Mouse (Mus musculus): ENCODE measurements at regions not wholly inside any gene's neighbourhood (a gene's known extent, or its start where the extent isn't known, plus 50 kb on each side); places are given as distances from the start of the nearest gene placed in this dataset.
A peak's percentile ranks its signal among the peaks of the same experiment; 100 is the strongest.
"Not testable (repeated sequence)": the region's sequence is repeated elsewhere in the genome, so short reads cannot be mapped to it uniquely, and the experiment has no call there.

DNA sequence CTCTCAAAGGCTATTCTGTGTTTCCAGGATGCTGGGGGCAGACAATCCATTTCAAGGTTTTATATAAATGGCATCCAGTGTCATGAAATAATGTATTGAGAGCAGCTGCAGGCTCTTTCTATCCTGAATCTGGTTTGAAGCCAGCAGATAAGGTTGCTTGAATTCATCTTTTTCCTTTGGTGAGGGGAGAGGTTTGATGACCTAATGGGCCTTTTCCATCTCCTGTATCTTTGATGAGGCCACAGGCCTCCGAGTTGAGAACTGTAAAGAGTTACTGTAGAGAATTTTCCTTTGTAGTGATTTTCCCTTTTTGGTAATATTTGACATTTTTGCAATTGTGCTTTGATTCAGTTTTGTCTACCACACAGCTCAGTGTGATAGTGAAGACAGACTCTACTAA lies 458.8 kb upstream of the 1700008P02Rik start:
- no peak for DNase-seq
- intact Hi-C loops (cut with DNase I), result no loop called here

DNA sequence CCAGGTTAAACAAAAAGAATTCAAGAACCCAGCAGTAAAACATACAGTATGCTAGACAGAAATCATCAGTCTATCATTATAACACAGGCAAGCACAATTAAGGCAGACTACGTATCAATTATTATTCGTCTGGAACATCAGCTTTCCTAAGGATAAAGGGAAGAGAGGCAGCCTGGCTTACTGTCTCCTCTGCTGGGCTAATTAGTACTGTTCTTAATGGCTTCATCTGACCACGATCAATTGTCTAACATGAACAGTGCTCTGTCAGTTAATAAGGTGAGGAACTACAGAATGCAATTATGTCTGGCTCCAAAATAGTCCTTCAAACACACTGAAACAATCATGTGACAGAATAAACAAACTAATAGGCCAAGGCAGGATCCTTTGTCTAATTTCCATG lies 456.6 kb upstream of the 1700008P02Rik start:
- intact Hi-C loops (cut with DNase I), result no loop called here
- DNase-seq, result no peak

DNA sequence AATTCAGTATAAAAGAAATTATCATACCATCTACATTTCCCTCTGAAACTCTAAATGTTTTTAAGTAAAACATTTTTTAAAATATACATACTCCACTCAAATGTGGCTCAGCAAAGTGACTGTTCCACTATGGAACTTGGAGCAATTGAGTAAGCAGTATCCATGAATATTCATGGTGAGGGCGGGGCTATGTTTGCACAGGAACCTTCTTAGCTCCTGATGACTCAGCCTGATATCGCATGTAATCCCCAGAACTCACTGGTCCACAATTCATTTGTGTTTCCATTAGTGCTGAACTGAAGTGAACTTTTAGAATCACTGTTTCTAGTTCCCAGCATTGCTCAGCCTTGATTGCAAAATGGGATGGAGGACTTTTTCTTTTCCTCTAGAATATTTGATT lies 454.2 kb upstream of the 1700008P02Rik start:
- no peak for DNase-seq
- intact Hi-C loops (cut with DNase I), result no loop called here

DNA sequence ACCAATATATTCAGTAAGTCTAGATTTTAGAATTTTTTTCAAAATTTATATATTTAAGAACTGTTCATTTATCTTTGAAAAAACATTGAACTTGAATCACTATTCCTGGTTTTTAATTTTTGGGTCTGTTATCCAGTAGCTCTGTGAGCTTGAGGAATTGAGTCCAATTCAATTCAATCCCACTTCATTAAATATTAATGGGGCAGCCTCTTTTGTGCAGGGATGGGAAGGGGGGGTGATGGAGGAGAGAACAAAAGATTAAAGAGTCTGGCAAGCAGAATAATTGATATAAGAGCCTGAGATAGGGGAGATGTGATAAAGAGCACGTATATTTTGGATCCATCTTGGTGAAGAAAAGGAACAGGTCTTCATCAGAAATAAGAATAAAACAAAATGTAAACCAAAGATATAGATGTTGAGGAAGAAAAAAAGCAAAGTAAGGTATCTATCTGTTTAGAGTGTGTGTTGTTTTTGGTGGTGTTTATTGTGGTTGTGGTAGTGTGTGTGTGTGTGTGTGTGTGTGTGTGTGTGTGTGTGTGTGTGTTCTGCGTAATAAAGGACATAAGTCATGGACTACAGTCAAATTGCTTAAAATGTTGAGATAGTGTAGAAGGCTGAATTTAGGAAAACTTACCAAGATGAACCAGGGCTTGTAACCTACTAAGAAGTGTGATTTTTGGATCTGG lies 421.3 kb upstream of the 1700008P02Rik start:
- intact Hi-C loops (cut with DNase I), result no loop called here
- no peak for DNase-seq

DNA sequence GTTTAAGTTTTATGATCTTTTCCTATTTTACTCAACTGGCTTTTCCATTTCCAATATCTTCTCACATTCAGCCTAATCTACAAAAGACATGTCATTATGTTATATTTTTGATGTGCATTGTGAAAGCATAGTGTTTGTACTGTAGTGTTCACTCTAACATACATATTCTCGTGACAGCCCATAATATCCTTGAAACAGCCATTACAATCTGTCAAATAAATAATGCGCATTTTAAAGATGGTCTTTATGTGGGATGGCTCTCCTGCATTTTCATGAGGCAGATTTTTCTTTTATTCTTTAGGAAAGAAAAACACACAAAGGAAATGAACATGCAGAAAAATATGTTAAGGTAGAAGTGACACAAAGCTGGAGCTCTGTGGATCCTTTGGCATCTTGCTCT lies 415.6 kb upstream of the 1700008P02Rik start:
- DNase-seq, result no peak
- intact Hi-C loops (cut with DNase I), result no loop called here

DNA sequence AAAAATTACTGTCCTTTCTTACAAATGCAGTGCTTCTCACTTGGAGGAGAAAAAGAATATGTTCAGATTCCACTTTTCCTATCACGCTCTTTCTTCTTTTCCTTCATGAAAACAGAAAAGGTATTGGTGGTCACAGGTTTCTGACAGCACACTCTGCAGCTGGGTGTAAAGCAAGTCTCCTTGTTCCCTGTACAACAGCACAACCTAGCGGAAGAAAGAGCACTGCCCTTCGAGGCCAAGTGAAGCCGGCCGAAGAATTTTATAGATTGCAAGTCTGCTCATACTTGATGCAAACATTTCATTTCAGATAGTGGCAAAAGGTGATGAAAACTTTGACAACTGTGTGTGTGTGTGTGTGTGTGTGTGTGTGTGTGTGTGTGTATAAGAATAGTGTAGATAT lies 407.6 kb upstream of the 1700008P02Rik start:
- intact Hi-C loops (cut with DNase I), result no loop called here
- peak; percentile 11 to 41 for DNase-seq

DNA sequence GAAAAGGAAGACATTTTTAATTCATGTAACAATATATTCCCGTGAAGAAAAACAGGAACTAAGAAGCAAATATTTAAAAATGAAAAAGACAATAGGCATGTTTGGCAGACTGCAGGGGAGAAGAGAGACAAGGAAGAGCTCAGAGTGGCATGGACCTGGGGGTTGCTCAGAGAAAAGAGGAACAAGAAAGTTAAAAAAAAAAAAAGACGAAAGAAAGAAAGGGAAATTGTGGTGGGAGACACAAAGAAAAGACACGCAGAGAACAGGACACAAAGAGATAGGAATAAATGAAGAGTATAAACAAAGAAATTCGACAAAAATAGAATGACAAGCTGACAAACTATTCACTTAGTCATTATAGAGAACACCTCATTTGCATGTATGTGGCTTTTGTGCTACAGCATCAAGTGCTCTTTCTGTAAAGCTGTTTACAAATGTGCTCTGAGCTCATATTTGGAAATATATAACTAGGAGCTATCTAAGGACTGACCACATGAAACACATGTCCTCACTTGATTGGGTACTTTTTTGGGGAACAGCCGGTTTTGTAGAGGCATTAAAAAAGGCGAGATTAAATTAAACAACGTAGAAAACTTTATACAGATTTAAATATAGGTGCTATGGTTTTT lies 394.2 kb upstream of the 1700008P02Rik start:
- no peak for DNase-seq
- intact Hi-C loops (cut with DNase I), result no loop called here

DNA sequence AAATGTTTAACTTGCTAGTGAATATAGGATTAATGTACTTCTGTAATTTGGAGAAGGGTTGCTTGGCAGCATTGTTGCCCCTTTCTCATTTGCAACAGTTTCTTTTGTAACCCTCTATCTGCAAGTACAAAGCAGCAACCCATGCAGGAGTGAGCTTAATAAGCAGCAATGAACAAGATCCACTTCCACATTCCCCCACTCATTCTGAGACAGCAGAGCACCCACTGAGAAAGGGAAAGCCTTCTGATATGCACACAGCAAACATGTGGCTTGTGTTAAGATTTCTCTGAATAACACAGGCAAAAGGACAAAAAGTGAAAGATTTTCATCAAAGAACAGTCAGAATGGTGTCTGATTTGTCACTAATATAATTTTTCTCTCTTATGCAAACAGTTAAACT lies 393.3 kb upstream of the 1700008P02Rik start:
- DNase-seq, result no peak
- intact Hi-C loops (cut with DNase I), result no loop called here

DNA sequence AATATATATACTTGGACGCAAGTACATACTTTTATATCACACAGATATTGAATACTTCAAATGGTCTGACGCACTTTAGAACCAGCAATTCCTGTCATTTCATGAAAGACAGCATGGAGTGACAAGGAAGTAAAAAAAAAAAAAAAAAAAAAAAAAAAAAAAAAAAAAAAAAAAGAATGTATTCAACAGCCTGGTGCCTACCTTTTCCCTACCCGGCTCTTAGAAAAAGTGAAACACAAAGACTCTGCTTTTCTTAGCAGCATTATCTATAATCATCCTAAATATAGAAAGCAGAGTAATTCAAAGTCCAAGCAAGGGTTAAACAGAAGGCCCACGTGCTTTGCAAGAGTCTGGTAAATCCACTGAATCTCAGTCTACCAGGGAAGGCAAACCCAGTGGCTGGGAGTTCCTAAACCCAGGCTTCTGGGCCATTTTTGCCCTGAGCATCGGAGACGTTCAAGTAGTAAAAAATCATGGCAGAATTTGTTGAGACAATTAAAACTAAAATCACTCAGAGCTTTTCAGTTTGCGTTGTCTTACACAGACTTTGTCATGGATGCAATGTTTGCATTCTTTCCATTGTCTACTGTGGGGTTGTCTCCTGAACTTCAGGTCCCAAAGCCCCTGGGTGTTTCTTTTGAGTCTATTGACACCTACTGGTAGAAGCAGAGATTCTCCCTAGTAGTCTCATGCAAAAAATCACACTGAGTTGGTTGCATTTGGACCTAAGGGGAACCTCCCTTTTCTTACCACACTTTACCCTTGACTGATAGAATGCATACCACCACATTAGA lies 390.2 kb upstream of the 1700008P02Rik start:
- intact Hi-C loops (cut with DNase I), result no loop called here
- no peak for DNase-seq

DNA sequence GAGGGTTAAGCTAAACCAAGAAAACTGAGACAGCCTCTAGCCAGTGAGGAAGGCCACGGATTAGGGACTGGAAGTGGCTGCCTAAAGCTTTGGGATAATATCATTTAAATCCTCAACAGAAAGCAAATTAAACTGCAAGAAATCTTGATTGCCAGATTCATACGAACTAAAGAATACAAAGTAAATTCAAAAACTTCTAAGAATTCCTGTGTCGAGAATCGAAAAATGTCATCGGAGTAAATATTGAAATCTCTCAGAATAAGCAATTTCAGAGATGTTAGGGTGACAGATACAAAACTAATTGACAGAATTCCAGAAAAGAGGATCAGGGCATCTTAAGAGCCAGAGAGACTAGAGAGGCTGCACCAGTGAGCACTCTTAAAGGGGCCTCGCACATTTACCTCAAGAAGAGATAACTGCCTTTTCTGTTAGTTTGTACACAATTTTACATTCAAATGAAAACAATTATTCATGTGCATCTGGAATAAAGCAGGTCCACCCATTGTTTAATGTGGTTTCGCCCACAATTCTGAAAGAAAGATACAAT lies 388.5 kb upstream of the 1700008P02Rik start:
- no peak for DNase-seq
- intact Hi-C loops (cut with DNase I), result no loop called here

DNA sequence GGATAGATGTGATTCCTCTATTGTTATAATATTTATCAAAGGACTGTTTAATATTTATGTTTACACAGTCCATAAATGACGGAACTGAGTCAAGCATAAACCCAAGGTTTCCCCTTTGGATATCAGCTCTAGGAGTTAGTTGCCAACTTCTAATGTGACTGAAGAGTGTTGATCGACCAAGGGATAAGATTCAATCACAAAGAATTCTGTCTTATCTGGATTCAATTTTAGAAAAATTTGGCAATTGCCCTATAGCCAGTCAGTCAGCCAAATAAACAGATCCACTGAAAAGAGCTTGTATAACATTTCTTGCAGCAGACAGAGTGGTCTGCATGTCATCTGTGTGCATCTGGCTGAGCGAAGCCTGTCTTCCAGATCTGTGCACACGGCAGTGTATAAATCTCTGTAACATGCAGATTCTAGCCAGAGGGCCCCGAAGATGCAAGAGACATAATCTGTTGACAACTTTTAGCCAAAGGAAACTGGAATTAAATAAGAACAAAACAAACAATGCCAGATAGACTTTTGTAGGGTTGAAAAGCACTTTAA lies 387.6 kb upstream of the 1700008P02Rik start:
- intact Hi-C loops (cut with DNase I), result no loop called here
- no peak for DNase-seq

DNA sequence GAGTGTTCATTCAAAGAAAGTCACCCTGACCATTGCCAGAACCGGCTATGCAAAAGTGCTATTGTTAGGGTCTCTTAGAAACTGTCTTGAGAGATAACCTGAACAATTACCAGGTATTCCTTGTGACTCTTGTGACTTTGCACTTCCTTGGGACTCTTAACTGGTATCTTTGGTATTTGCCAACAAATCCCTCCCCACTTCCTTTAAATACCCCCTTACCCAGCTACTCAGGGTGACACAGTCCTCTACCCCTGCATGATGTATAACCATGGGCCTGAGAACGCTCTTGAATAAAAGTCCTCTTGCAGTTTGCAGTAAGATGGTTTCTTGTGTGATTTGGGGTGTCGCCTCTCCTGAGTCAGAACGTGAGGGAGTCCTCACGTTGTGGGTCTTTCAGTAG lies 371.5 kb upstream of the 1700008P02Rik start:
- DNase-seq; intact Hi-C loops (cut with DNase I): not testable (repeated sequence)

DNA sequence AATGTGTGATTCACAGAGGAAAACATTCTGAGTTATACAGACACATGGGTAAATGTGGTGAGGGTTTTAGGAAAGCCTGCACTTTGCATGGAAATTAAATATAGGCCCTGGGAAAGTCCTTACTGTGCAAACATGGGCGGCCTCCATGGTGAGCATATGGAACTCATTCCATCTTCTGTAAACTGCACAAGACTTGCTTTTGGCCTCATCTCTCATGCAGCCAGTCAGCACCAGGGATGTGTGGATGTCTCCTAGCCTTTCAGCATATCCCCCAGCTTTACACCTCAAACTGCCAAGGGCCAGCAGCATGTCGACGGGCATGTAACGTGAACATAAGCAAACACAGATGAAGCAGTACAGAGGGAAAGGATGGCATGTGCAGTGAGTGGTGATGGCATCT lies 364.7 kb upstream of the 1700008P02Rik start:
- no peak for DNase-seq
- intact Hi-C loops (cut with DNase I), result no loop called here

DNA sequence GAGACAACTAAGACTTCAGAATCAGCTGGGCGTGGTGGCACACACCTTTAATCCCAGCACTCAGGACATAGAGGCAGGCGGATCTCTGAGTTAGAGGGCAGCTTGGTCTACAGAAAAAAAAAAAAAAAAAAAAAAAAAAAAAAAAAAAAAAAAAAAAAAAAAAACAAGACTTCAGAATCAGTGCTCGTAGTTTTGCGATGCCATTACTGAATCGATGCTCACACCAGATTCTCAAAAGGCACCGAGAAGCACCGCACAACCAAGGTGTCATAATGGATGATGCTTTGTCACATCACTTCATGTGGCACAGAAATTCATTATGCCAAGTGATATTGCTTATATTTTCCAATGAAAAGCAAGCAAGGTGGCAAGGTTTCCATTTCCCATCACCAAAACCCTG lies 337.4 kb upstream of the 1700008P02Rik start:
- DNase-seq, result no peak
- intact Hi-C loops (cut with DNase I), result no loop called here

DNA sequence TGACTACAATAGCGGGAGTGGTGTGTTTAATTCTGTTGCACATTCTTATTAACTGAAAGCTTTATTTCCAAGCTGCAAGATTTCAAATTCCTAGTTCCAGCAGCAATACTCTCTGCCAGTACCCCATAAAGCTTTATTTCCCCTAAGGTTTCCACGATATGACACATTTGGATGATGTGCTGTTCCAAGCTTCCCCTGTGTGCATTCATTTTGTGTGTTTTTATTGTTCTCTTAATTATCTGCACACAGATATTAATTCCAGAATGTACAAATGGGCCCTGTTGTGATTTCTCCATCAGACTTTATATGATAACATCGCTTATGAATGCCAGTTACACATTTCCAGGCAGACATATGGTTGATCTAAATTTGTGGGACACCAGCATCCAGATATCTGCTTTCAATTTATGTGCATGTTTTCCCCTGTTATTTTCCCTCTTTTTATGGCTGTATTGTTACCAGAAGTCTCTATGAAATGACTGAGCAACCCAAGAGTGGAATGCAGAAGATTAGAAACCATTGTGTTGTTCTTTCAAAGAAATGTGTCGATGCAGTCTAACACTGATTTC lies 312.4 kb upstream of the 1700008P02Rik start:
- DNase-seq, result no peak
- intact Hi-C loops (cut with DNase I), result no loop called here

DNA sequence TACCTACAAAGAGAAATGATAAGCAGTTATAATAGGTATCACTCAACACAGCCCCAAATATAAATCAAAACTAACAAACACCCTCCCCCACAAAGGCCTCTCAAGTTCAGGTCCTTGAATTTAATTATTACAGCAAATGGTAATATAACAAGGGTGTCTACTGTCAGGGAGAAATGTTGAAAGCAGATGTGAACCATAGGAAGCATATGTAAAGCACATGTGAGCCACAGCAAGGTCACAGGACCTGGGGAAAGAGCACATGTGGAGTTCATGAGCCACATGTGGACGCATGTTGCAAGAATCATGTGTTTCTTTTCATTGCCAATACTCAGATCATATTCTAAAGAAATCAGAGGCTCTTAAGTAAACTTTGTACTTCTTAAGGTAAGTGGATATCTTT lies 306.5 kb upstream of the 1700008P02Rik start:
- DNase-seq, result no peak
- intact Hi-C loops (cut with DNase I), result no loop called here

DNA sequence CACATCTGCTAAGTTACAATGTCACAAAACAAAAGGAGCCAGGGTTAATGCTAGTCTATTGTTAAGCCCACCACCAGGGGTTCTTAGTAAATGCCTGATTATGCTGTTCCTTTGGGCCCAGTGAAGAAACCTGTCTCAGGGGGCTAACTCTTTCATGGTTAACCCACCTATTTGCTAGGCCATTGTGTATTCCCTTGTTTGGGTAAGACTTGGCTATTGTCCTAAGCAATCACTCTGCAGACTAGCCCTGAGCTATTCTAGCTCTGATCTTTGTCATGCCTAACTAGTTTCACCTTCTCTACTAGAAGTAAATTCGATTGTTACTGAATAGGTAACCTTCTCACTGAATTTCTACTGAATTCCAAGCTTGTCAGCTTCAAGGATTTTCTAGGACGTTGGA lies 302.4 kb upstream of the 1700008P02Rik start:
- intact Hi-C loops (cut with DNase I); DNase-seq: not testable (repeated sequence)

DNA sequence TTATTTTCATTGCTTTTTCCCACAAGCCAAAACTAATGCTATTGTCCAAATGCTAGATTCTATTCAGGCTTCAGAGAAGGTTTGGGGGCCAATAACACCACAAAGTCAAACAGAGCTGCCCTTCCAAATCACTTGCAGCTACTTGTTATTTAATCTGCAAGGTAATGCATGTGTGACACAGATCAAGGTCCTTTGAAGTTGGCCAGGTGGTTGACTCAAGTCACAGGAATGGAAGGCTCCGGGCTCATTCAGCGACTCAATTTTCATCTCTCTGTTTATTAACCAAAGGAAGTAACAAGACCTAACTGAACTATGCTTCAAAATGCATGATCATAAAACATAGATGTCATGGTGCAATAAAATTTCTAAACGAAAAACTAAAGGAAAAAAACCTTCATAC lies 300.0 kb upstream of the 1700008P02Rik start:
- intact Hi-C loops (cut with DNase I), result no loop called here
- no peak for DNase-seq

DNA sequence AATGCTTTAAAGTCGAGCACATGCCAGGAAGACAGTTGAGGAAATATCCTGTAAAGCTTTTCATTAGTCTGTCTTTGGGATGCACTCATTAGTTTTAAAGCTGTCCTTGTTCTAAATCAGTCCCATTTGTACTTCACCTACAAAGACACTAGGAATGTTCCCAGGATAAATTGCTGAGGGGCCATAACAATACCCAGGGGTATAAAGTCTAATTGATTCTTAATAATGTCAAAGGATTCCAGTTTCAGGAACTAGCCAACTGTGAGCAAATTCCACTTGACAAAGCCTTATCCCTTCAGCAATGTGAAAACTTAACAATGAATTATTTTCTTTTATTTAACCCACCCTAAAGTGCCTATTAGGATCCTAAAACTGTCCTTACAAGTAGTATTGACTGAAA lies 267.7 kb upstream of the 1700008P02Rik start:
- intact Hi-C loops (cut with DNase I), result no loop called here
- DNase-seq, result no peak

DNA sequence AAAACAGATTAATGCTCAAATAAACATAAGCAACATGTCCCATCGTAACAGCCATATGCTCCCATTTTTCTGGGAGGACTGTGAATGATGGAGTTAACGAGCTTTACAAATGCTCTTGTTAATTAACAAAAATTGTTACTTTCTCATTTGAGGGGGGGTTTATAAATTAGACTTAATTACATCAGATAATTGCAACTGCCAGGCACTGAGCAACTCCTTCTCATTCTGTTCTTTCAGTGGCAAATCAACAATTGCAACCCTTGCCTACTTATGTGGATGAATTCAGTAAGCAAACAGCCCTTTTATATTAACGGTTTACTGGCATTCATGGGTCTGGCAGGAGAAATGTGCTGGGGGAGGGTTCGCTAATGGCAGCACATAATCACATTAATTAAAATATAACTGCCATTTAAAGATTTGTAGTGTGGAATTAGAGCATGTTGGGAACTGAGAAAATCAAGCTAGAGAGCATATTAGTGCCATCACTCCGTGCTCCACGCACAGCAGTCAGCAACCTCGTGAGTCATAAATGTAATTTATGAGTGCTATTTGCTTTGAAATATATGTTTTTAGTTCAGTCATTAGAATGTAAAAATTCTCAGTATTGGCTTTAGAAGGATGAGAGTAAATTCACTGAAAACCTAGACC lies 266.9 kb upstream of the 1700008P02Rik start:
- intact Hi-C loops (cut with DNase I), result no loop called here
- DNase-seq, result no peak
